Mouse (Mus musculus): Measurements from ENCODE around the gene Brd1. TPM values are rescaled to one million over a fixed set of nuclear protein-coding genes. Genes with fewer than 3 reads are reported as not detected.

The Brd1 gene
- polyA plus RNA-seq (2015; fragmentation: Nextera tagmentation; extraction: Ambion mirVana) = 8.1 and 10.9 TPM in 2 replicates

DNA sequence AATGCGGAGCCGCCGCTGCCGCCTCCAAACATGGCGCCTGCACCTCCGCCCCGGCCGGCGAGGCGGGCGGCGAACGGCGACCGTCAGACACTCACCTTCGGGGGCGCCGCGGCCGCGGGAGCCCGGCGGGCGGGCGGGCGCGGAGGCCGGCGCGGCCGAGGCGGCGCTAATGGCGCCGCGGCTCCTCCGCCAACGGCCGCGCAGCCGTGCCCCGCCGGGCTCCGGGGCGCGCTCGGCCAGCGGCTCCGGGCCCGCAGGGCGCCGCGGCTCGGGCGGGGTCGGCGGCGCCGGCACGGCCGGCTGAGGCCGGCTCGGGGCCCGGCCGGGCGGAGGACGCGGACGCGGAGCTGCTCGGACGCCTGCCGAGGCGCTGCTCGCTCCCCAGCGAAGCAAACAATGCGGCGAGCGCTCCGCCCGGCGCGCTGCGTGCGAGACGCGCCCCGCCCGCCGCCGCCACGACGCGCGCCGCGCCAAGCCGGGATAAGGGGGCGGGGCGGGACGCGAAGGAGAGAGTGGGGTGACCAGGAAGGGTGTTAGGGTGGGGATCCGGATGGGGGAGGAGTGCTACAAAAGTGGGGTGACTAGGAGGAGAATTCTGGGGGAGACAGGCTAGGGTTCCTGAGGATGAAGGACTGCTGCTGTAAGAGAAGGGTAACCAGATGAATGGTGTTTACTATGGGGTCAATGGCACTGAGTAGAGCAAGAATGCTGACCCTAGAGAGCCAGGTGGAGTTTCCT, at the start of gene Brd1:
Brd1 (minus strand) TSS at position 400 of the 738 bp plus-strand sequence.

DNA sequence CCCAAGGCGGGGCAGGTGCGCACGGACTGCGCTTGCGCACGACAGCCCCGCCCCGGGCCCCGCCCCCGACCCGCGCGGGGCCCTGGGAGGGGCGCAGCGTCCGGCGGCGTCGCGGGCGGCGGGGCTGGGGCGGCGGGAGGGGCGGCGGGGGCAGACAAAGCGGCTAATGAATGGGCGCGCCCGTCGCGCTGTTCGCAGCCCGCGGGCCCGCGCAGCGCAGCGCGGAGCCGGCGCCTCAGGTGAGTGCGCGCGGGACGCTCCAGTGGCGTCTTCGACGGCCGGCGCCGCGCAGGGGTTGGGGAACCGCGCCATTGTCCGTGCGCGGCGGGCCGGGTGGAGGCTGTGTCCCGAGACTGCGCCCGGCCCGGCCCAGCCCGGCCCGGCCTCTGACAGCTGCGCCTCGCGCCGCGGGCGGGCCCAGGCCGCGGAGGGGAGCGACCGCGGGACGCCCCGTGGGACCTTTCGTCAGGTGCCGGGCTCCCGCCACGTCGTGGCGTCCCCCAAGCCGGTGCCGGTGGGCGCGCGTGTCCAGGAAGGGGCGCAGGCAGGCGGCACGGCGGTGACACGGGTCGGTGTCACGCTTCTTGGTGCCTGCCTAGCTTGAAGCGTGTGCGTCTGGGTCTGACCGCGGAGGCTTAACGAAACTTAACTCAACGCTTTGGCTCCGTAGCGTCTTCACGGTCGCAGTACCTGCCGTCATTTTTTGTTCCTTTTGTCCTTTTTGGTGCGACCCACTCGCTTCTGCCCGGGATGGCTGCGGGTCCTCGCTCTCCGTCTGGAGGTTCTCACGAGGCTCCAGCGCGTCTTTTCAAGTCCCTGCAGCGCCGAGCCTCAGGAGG, 17.8 kb upstream of the Brd1 start, which contains the start of gene Zbed4:
Zbed4 (plus strand) TSS at position 97 of the 839 bp plus-strand sequence.

Other genes starting within 250 kb of the Brd1 start
- not detected in 2 replicates for gene Zdhhc25, start 133.9 kb downstream of the Brd1 start, polyA plus RNA-seq (2015; fragmentation: Nextera tagmentation; extraction: Ambion mirVana)
- gene Zbed4, start 17.4 kb upstream of the Brd1 start, polyA plus RNA-seq (2015; fragmentation: Nextera tagmentation; extraction: Ambion mirVana) = 3.0 and 3.3 TPM in 2 replicates
- 8.8 and 11.5 TPM in 2 replicates for gene Alg12, start 85.1 kb upstream of the Brd1 start, polyA plus RNA-seq (2015; fragmentation: Nextera tagmentation; extraction: Ambion mirVana)
- gene Creld2, start 85.4 kb upstream of the Brd1 start, polyA plus RNA-seq (2015; fragmentation: Nextera tagmentation; extraction: Ambion mirVana) = 33.1 and 44.2 TPM in 2 replicates
- gene Pim3, start 128.0 kb upstream of the Brd1 start, polyA plus RNA-seq (2015; fragmentation: Nextera tagmentation; extraction: Ambion mirVana) = 40.0 and 40.8 TPM in 2 replicates
- gene Ttll8, start 220.2 kb upstream of the Brd1 start, polyA plus RNA-seq (2015; fragmentation: Nextera tagmentation; extraction: Ambion mirVana) = not detected in 2 replicates
- 0.17 TPM in 1 of 2 replicates, not detected in the other for gene Mlc1, start 244.8 kb upstream of the Brd1 start, polyA plus RNA-seq (2015; fragmentation: Nextera tagmentation; extraction: Ambion mirVana)
- gene Mov10l1, start 248.7 kb upstream of the Brd1 start, polyA plus RNA-seq (2015; fragmentation: Nextera tagmentation; extraction: Ambion mirVana) = 1.0 TPM in 1 of 2 replicates, not detected in the other

Data from adrenal gland, postnatal 0 days (tissue).